Mouse (Mus musculus) T-cell, adult 66 days (primary cell): Measurements from ENCODE around the gene Cdhr3. TPM values are rescaled to one million over a fixed set of nuclear protein-coding genes. Genes with fewer than 3 reads are reported as not detected.

Source experiments
- total RNA-seq, 2 experiments: library from RNA; stranded (reverse); gene quantifications; 3 replicates in 1 of 2; 4 replicates in 1 of 2; pipeline ENCODE4 v1.2.4; 2023

The Cdhr3 gene
- total RNA-seq: not detected

DNA sequence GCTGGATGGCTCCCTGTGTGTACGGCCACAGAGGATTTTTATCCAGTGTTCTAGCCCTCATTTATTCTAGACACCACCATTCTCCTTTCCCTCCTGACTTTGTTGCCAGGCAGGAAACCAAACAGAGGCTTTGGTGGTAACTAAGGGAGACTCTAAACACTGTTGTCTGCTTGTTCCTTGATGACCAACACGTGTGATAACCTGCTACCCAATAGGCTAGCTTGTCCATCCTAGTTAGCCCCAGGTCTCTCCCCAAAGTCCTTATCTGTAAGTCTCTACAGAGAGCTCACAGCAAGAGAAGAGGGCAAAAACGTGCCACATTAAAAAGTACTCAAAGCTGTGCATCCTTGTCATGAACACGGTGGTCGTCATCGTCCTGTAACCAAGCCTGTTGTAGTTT is at the start of gene Cdhr3:
Cdhr3 (minus strand) TSS at position 101 of the 400 bp plus-strand sequence.

Other genes with a start within 250 kb of the Cdhr3 start
- 10 to 100 TPM; 21.5 to 23.4 TPM for gene Sypl, start 139.0 kb downstream of the Cdhr3 start, total RNA-seq
- 100 to 1,000 TPM; 121 to 134 TPM for gene Atxn7l1, start 54.8 kb upstream of the Cdhr3 start, total RNA-seq